8 mouse cellular contexts compared by ENCODE assay signal in genomic region chr11:119057291-119057690, GRCm38 (mm10). TPM values are rescaled to one million over a fixed set of nuclear protein-coding genes. Genes with fewer than 3 reads are reported as not detected.
DNase-seq lines count a peak whose midpoint lies in the region; ATAC-seq lines count a peak whose summit lies in the region.

No protein-coding gene starts in this region.

- no peak overlapping the region; the same call in 1 of the 2 replicates for H3K9ac ChIP-seq in limb, embryonic 15.5 days
- H3K9ac ChIP-seq in stomach, embryonic 15.5 days = no peak overlapping the region

- H3K27me3 ChIP-seq in limb, embryonic 15.5 days = peaks cover 81% of the 10 kb centered on the region
- H3K27me3 ChIP-seq in stomach, embryonic 15.5 days (replicated peaks) = peaks cover 79% of the 10 kb centered on the region

- H3K4me2 ChIP-seq in limb, embryonic 15.5 days = peak overlapping the region; percentile 95
- peak overlapping the region; percentile 97 for H3K4me2 ChIP-seq in stomach, embryonic 15.5 days

- no peaks in the 10 kb centered on the region for H3K36me3 ChIP-seq in limb, embryonic 15.5 days
- no peaks in the 10 kb centered on the region for H3K36me3 ChIP-seq in stomach, embryonic 15.5 days

- H3K9me3 ChIP-seq in limb, embryonic 15.5 days = no peaks in the 10 kb centered on the region
- H3K9me3 ChIP-seq in stomach, embryonic 15.5 days = no peaks in the 10 kb centered on the region

- peak; percentile 7 for DNase-seq in cerebellum, adult 11-12 months
- no peak for DNase-seq in cerebellum, adult 9-10 months
- peak; percentile 21 for DNase-seq in right cerebral cortex, postnatal 25 days
- no peak for DNase-seq in right cerebral cortex, postnatal 14 days
- DNase-seq in adrenal gland, adult 8-10 months = no peak
- DNase-seq in adrenal gland, postnatal 10 days = no peak

- H3K27ac ChIP-seq in limb, embryonic 15.5 days = no peak overlapping the region
- H3K27ac ChIP-seq in stomach, embryonic 15.5 days = peak overlapping the region; percentile 52; the same call in 1 of the 2 replicates

- WGBS in limb, embryonic 15.5 days = 4% methylated on average over 9 of the region's 9 CpGs
- 7% methylated on average over 9 of the region's 9 CpGs for WGBS in stomach, embryonic 15.5 days

- ATAC-seq in limb, embryonic 15.5 days (ENCODE audit: insufficient number of reproducible peaks, low FRiP score, low TSS enrichment, low read depth) = no peak
- ATAC-seq in stomach, embryonic 15.5 days (ENCODE audit: insufficient read depth, low FRiP score, low read depth) = no peak

- H3K4me3 ChIP-seq in limb, embryonic 15.5 days = peak overlapping the region; percentile 59
- H3K4me3 ChIP-seq in stomach, embryonic 15.5 days (replicated peaks) = peak overlapping the region; percentile 47

- peaks cover 68% of the 10 kb centered on the region for H3K4me1 ChIP-seq in limb, embryonic 15.5 days
- H3K4me1 ChIP-seq in stomach, embryonic 15.5 days = peaks cover 54% of the 10 kb centered on the region

RNA-seq across cellular contexts. Expression of gene Cbx8, which starts 16.5 kb away (rescaled TPM):
- polyA plus RNA-seq in limb, embryonic 15.5 days (2015; fragmentation: Nextera tagmentation; extraction: Ambion mirVana) = 8.9 and 9.6 TPM in 2 replicates
- 6.9 and 7.2 TPM in 2 replicates for polyA plus RNA-seq in stomach, embryonic 15.5 days (2015; fragmentation: Nextera tagmentation; extraction: Ambion mirVana)
- 10 to 100 TPM; 15.3 to 24.0 (median 16.5) TPM for total RNA-seq in adrenal gland, adult 8-10 months (2022)
- 10 to 100 TPM in 1 of 2 experiments, 1 to 10 TPM in 1; 8.8 to 12.3 TPM for total RNA-seq in adrenal gland, postnatal 10 days (2021)

RNA-seq across cellular contexts. Expression of gene Cbx4, which starts 28.7 kb away (rescaled TPM):
- 13.8 and 16.4 TPM in 2 replicates for polyA plus RNA-seq in limb, embryonic 15.5 days (2015; fragmentation: Nextera tagmentation; extraction: Ambion mirVana)
- 10.2 and 10.3 TPM in 2 replicates for polyA plus RNA-seq in stomach, embryonic 15.5 days (2015; fragmentation: Nextera tagmentation; extraction: Ambion mirVana)
- 100 to 1,000 TPM in 1 of 4 experiments, 10 to 100 TPM in 3; 70.8 to 227 (median 87.4) TPM for total RNA-seq in adrenal gland, adult 8-10 months (2022)
- 100 to 1,000 TPM in 1 of 2 experiments, 10 to 100 TPM in 1; 52.0 to 133 TPM for total RNA-seq in adrenal gland, postnatal 10 days (2021)

RNA-seq across cellular contexts. Expression of gene Cbx2, which starts 34.5 kb away (rescaled TPM):
- 30.4 and 32.3 TPM in 2 replicates for polyA plus RNA-seq in limb, embryonic 15.5 days (2015; fragmentation: Nextera tagmentation; extraction: Ambion mirVana)
- polyA plus RNA-seq in stomach, embryonic 15.5 days (2015; fragmentation: Nextera tagmentation; extraction: Ambion mirVana) = 21.3 and 24.8 TPM in 2 replicates
- 1 to 10 TPM; 4.6 to 8.1 (median 5.6) TPM for total RNA-seq in adrenal gland, adult 8-10 months (2022)
- 1 to 10 TPM; 6.7 to 7.9 TPM for total RNA-seq in adrenal gland, postnatal 10 days (2021)

Comparison
In these comparisons a context has a peak if more than half of its experiments do, and no peak if none do; other contexts are left out.
1. DNase-seq: peak in cerebellum, adult 11-12 months (single experiment) and right cerebral cortex, postnatal 25 days (single experiment); none in cerebellum, adult 9-10 months (single experiment), right cerebral cortex, postnatal 14 days (single experiment), adrenal gland, adult 8-10 months (single experiment) and adrenal gland, postnatal 10 days (single experiment).